Mouse (Mus musculus): ENCODE data around the gene Gse1. TPM values are rescaled to one million over a fixed set of nuclear protein-coding genes. Genes with fewer than 3 reads are reported as not detected.

Gse1 gene
- total and polyA plus RNA-seq, 3 experiments: 23.6 to 128 (median 66.9) TPM

DNA sequence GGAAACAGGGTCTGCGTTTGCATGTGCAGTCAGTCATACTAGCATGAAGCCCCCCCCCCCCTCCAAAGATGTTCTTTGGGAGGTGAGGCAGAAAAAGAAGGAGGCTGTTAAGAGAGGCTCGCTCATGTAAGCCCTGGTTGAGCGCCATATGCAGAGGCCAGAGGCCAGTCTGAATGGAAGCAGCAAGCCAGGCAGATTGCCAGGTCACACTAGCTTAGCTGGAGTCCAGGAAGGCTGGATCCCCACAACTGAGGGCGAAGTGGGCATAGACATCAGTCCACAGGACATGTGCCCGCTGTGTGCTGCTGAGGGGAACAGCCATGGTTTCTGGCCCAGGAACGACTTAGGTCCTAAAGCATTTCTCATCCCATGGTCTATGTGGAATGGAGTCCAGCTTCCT is 160.0 kb downstream of the Gse1 start:
- DNase-seq (ENCODE audit: low read depth, low spot score): no peak
- no peak for TF ChIP-seq BHLHE40 (IDR thresholded peaks at IDR 0.05; ENCODE audit: borderline replicate concordance, low read depth, low read length)
- no peak for TF ChIP-seq CHD2 (IDR thresholded peaks at IDR 0.05; ENCODE audit: low read length)
- TF ChIP-seq GATA1 (IDR thresholded peaks at IDR 0.05; ENCODE audit: low read depth, low read length): no peak
- no peak for TF ChIP-seq NRF1 (IDR thresholded peaks at IDR 0.05; ENCODE audit: insufficient read depth, low read depth, low read length, poor library complexity, severe bottlenecking)
- no peak for TF ChIP-seq SMC3 (IDR thresholded peaks at IDR 0.05; ENCODE audit: low read depth, low read length)
- no peak for TF ChIP-seq E2F4 (IDR thresholded peaks at IDR 0.05; ENCODE audit: borderline replicate concordance, low read depth, low read length)
- no peak for TF ChIP-seq MYC (IDR thresholded peaks at IDR 0.05; ENCODE audit: low read depth, low read length)
- TF ChIP-seq ZNF384 (IDR thresholded peaks at IDR 0.05; ENCODE audit: low read depth, low read length): no peak
- TF ChIP-seq KAT2A (conservative IDR thresholded peaks at IDR 0.05; ENCODE audit: low read depth, low read length): no peak
- no peak for TF ChIP-seq MXI1 (IDR thresholded peaks at IDR 0.05; ENCODE audit: low read depth, low read length)
- no peak for TF ChIP-seq ZMIZ1 (IDR thresholded peaks at IDR 0.05; ENCODE audit: low read depth, low read length)
- TF ChIP-seq ZKSCAN1 (IDR thresholded peaks at IDR 0.05; ENCODE audit: low read depth, low read length): no peak
- TF ChIP-seq POLR2AphosphoS5 (IDR thresholded peaks at IDR 0.05; ENCODE audit: borderline replicate concordance, low read depth, low read length): no peak
- TF ChIP-seq USF2 (IDR thresholded peaks at IDR 0.05; ENCODE audit: borderline replicate concordance in 1 of 2, insufficient read depth in 1 of 2, low read depth in 1 of 2, low read length in 2 of 2): no peak
- no peak for TF ChIP-seq TBP (IDR thresholded peaks at IDR 0.05; ENCODE audit: low read depth, low read length)
- TF ChIP-seq GABPA (IDR thresholded peaks at IDR 0.05; ENCODE audit: low read depth, low read length): no peak
- no peak for TF ChIP-seq MAFK (IDR thresholded peaks at IDR 0.05; ENCODE audit: borderline replicate concordance, low read depth, low read length)
- TF ChIP-seq UBTF (IDR thresholded peaks at IDR 0.05; ENCODE audit: borderline replicate concordance, insufficient read depth, low read depth, low read length): no peak
- no peak for TF ChIP-seq JUND (IDR thresholded peaks at IDR 0.05; ENCODE audit: low read depth, low read length)
- Histone ChIP-seq H3K36me3 (ENCODE audit: control insufficient read depth in 1 of 2, insufficient read depth in 2 of 2, low read length in 2 of 2) (peaks cover 0 to 2% of the 10 kb centered on the region in 2 experiments; a peak in 2 of 4 replicates), H3K9ac (ENCODE audit: control insufficient read depth, low read depth, low read length, poor library complexity, severe bottlenecking) (no peak overlapping the region), H3K27me3 (ENCODE audit: control insufficient read depth in 1 of 2, insufficient read depth in 2 of 2, low read length in 2 of 2) (no peaks in the 10 kb centered on the region), H3K4me1 (ENCODE audit: control insufficient read depth in 1 of 2, insufficient read depth in 2 of 2, low read length in 2 of 2) (peaks cover 0 to 4% of the 10 kb centered on the region in 2 experiments; a peak in 3 of 4 replicates), H3K27ac (ENCODE audit: control insufficient read depth, low read depth, low read length) (no peak overlapping the region), H3K4me3 (ENCODE audit: control insufficient read depth in 1 of 2, insufficient read depth in 1 of 2, low read depth in 2 of 2, low read length in 2 of 2) (no peak overlapping the region), H3K9me3 (replicated peaks; ENCODE audit: insufficient read depth, low read length) (no peaks in the 10 kb centered on the region), H3K79me2 (ENCODE audit: control insufficient read depth, insufficient read depth, low read length, poor library complexity) (no peaks in the 10 kb centered on the region)

- Histone ChIP-seq H3K9ac (ENCODE audit: control insufficient read depth, low read depth, low read length, poor library complexity, severe bottlenecking) (no peak overlapping the region), H3K79me2 (ENCODE audit: control insufficient read depth, insufficient read depth, low read length, poor library complexity) (no peaks in the 10 kb centered on the region), H3K27me3 (ENCODE audit: control insufficient read depth in 1 of 2, insufficient read depth in 2 of 2, low read length in 2 of 2) (no peaks in the 10 kb centered on the region), H3K4me1 (ENCODE audit: control insufficient read depth in 1 of 2, insufficient read depth in 2 of 2, low read length in 2 of 2) (no peaks in the 10 kb centered on the region), H3K4me3 (ENCODE audit: control insufficient read depth in 1 of 2, insufficient read depth in 1 of 2, low read depth in 2 of 2, low read length in 2 of 2) (no peak overlapping the region), H3K36me3 (ENCODE audit: control insufficient read depth in 1 of 2, insufficient read depth in 2 of 2, low read length in 2 of 2) (no peaks in the 10 kb centered on the region), H3K27ac (ENCODE audit: control insufficient read depth, low read depth, low read length) (no peak overlapping the region), H3K9me3 (replicated peaks; ENCODE audit: insufficient read depth, low read length) (no peaks in the 10 kb centered on the region)
- no peak for TF ChIP-seq MAZ (IDR thresholded peaks at IDR 0.05; ENCODE audit: low read depth, low read length)
- TF ChIP-seq NELFE (IDR thresholded peaks at IDR 0.05; ENCODE audit: low read depth, low read length): no peak
- DNase-seq (ENCODE audit: low read depth, low spot score): no peak
These were observed 162.3 kb downstream of the Gse1 start for GRCm38 (mm10) chr8:120390598-120390997.

Measured in MEL (cell line).